Mouse (Mus musculus) testis, postnatal 14 days (tissue): ENCODE results near the gene Rwdd4a.

ENCODE experiments used
- DNase-seq: peaks from one replicate; pipeline ENCODE4 v3.0.0; 2021; ENCODE audit warnings: low spot score

Gene Rwdd4a

GRCm38 (mm10) chr8:47588616-47589015, 55.2 kb downstream of the Rwdd4a start:
- no peak for DNase-seq

- DNase-seq = no peak
Observed at GRCm38 (mm10) chr8:47590400-47590799, 56.9 kb downstream of the Rwdd4a start.

- no peak for DNase-seq
Observed at GRCm38 (mm10) chr8:47600664-47601063, 67.2 kb downstream of the Rwdd4a start.
